Mouse (Mus musculus) heart, postnatal 0 days (tissue): ENCODE measurements around the gene Slf2.

Experiments used
- CTCF ChIP-seq: IDR thresholded peaks from 2 replicates; pipeline ENCODE4 v1.5.1; 2016; ENCODE audit warnings: antibody characterized with exemption, control low read depth, low read depth
- EP300 ChIP-seq: IDR thresholded peaks from 2 replicates; pipeline ENCODE4 v1.6.1; 2016; ENCODE audit warnings: antibody characterized with exemption, low read depth

DNA sequence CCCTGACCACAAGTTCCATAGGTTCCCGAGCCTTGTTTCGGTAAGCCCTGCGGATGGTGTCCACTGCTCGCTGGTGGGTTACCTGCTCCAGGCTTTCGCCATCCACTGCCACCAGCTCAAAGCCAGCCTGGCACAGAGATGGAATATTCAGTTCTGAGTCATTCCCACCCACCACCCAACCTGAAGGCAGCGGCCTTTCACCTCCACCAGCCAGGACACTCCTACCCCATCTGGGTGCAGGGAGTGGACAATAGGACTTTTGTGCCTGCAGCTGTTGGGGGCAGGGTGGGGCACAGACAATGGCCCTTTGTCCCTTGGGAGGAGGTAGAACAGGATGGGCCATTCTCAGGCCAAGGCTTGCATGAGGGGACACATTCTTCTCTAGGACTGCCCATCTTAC lies 96.9 kb downstream of the Slf2 start:
- TF ChIP-seq CTCF (no peak), EP300 (no peak)
